Mouse (Mus musculus) liver, embryonic 12.5 days (tissue): ENCODE results near the gene Fam124a. TPM values are rescaled to one million over a fixed set of nuclear protein-coding genes. Genes with fewer than 3 reads are reported as not detected.

Experiments used
- ATAC-seq: fragments of 200-750 bp; cut with Nextera tagmentation; 2 replicates; pipeline ENCODE4 v1.8.0; 2017; ENCODE audit warnings: moderate number of reproducible peaks, mild to moderate bottlenecking, moderate library complexity
- H3K27ac ChIP-seq: fragments of 300-500 bp; sonication (generic); 2 replicates; pipeline ENCODE4 v1.5.1; 2016; ENCODE audit warnings: mild to moderate bottlenecking
- H3K27me3 ChIP-seq: fragments of 300-500 bp; sonication (generic); replicated peaks from 2 replicates; pipeline ENCODE4 v1.6.1; 2016; ENCODE audit warnings: mild to moderate bottlenecking, moderate library complexity
- H3K36me3 ChIP-seq: fragments of 300-500 bp; sonication (generic); 2 replicates; pipeline ENCODE4 v1.6.1; 2016; ENCODE audit warnings: mild to moderate bottlenecking, moderate library complexity
- H3K4me1 ChIP-seq: fragments of 300-500 bp; sonication (generic); 2 replicates; pipeline ENCODE4 v1.6.1; 2016
- H3K4me2 ChIP-seq: fragments of 300-500 bp; sonication (generic); 2 replicates; pipeline ENCODE4 v1.6.1; 2016; ENCODE audit warnings: mild to moderate bottlenecking, moderate library complexity
- H3K4me3 ChIP-seq: fragments of 300-500 bp; sonication (generic); 2 replicates; pipeline ENCODE4 v1.5.1; 2016; ENCODE audit warnings: mild to moderate bottlenecking, moderate library complexity
- H3K9ac ChIP-seq: fragments of 300-500 bp; sonication (generic); 2 replicates; pipeline ENCODE4 v1.6.1; 2016; ENCODE audit warnings: mild to moderate bottlenecking, moderate library complexity
- H3K9me3 ChIP-seq: fragments of 300-500 bp; sonication (generic); replicated peaks from 2 replicates; pipeline ENCODE4 v1.6.1; 2016; ENCODE audit warnings: mild to moderate bottlenecking, moderate library complexity
- WGBS: fragments of 180-500 bp; shearing (Covaris S2); methylation state at CpG from one replicate; pipeline ENCODE4 v1.1.7; 2016; ENCODE audit not compliant: insufficient replicate concordance; 5-methylcytosine and 5-hydroxymethylcytosine counted together
- polyA plus RNA-seq: library from polyadenylated mRNA; unstranded; fragments of >200 nt; fragmentation: Nextera tagmentation; extraction: Ambion mirVana; gene quantifications from 2 replicates; pipeline ENCODE4 v1.2.1, GENCODE M21; 2016

Fam124a gene
- 2.9 and 3.8 TPM in 2 replicates for polyA plus RNA-seq

DNA sequence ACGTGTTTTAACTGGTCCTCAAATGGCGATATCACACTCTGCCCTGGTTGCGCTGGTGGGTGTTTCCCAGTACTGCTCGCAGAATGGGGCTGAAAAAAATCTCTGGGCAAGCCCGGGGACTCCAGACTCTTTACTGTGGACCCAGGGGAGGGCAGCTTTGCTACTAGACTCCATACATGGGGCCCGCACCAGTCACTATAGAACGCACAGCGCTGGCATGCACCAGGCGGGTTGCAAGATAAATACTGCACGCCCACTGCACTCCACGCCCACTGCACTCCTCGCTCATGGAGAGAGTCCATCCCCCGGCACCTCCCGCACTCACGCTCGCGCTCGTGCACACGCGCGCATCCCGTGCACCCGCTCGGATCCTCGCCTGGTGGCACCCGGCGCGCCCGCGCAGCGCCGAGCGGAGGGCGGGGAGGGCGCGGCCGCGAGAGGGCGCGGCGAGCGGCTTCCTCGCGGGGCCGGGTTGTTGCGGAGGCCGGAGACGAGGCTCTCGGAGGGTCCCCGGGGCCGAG lies at the start of gene Fam124a:
Gene Fam124a, plus strand, starts transcription at position 429 of the 521 bp plus-strand sequence.
- peak within 1 kb of the TSS; percentile 66 for H3K9ac ChIP-seq
- peak within 1 kb of the TSS; percentile 84 for H3K4me2 ChIP-seq
- ATAC-seq = peak; percentile 84
- WGBS = 1% methylated on average over 51 of the region's 51 CpGs
- peaks cover 63% of the 10 kb centered on the region for H3K27me3 ChIP-seq
- H3K36me3 ChIP-seq = no peaks in the 10 kb centered on the region
- H3K9me3 ChIP-seq = no peaks in the 10 kb centered on the region
- H3K4me3 ChIP-seq = peak within 1 kb of the TSS; percentile 61
- peak within 1 kb of the TSS; percentile 64; the same call in 1 of the 2 replicates for H3K27ac ChIP-seq
- peaks cover 20% of the 10 kb centered on the region for H3K4me1 ChIP-seq

DNA sequence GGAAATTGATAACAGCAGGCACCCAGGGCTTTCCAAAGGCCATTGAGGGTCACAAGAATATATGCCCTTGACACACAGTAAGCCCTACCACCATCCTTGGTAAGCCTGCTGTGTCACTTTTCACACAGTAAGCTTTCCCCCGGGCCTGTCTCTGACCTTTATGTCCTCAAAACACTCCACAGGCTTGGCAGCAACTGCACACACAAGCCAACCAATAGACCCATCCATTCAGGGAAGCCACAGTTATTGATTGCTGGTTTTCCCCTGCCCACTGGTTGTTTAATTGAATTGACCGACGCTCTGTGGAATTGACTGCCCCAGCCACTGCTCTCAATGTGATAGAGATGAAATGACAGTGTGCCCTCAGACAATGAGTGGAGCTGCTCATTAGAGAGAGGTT lies 49.3 kb upstream of the Fam124a start:
- H3K27me3 ChIP-seq = no peaks in the 10 kb centered on the region
- no peak overlapping the region for H3K27ac ChIP-seq
- no peaks in the 10 kb centered on the region for H3K9me3 ChIP-seq
- H3K36me3 ChIP-seq = no peaks in the 10 kb centered on the region
- no peaks in the 10 kb centered on the region for H3K4me1 ChIP-seq
- ATAC-seq = no peak
- no peak overlapping the region for H3K4me2 ChIP-seq
- no peak overlapping the region for H3K9ac ChIP-seq
- WGBS = 69% methylated on average over 3 of the region's 3 CpGs
- no peak overlapping the region for H3K4me3 ChIP-seq

DNA sequence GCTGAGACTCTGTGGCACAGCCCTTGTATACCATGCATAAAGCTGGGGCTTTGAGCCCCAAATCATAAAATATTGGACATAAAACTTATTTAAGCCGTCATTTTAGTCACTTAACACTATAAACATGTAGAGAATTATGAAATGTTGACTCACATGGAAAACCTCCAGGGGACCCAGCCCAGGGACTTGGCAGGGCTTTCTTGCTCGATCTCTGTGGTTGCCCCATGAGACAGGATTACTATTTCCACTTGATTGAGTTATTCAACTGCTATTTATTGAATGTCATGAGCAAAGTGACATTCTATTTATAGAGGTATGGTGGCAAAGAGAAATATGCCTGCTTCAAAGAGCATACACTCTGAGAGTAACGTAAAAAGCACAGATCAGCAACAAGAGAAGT lies 46.2 kb upstream of the Fam124a start:
- Histone ChIP-seq H3K4me2 (no peak overlapping the region), H3K27ac (no peak overlapping the region), H3K9ac (no peak overlapping the region), H3K4me1 (no peaks in the 10 kb centered on the region), H3K9me3 (no peaks in the 10 kb centered on the region), H3K27me3 (no peaks in the 10 kb centered on the region), H3K36me3 (no peaks in the 10 kb centered on the region), H3K4me3 (no peak overlapping the region)
- WGBS = 57% methylated on average over 3 of the region's 3 CpGs
- ATAC-seq = no peak

DNA sequence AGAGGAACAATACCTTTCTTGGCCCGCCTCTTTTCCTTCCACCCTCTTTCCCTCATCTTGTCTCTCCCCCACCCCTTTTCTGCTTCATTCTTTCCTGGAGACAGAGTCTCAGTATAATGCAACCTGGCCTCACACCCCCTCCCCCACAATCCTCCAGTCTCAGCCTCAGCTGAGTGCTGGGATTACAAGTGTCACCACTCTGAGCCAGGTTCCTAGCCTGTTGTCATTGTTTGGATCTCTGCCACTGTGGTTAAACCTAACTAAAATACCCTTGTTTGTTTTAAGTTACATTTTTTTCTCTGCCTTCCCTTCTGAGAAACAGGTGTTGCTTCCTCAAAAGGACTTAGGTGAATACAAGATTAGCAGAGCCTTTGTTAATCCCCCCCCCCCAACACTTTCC lies 42.7 kb upstream of the Fam124a start:
- H3K9me3 ChIP-seq = no peaks in the 10 kb centered on the region
- no peaks in the 10 kb centered on the region for H3K27me3 ChIP-seq
- H3K4me2 ChIP-seq = no peak overlapping the region
- WGBS = 57% methylated on average over 1 of the region's 1 CpGs
- H3K4me3 ChIP-seq = no peak overlapping the region
- H3K27ac ChIP-seq = no peak overlapping the region
- H3K36me3 ChIP-seq = no peaks in the 10 kb centered on the region
- no peak overlapping the region for H3K9ac ChIP-seq
- no peak for ATAC-seq
- no peaks in the 10 kb centered on the region for H3K4me1 ChIP-seq

DNA sequence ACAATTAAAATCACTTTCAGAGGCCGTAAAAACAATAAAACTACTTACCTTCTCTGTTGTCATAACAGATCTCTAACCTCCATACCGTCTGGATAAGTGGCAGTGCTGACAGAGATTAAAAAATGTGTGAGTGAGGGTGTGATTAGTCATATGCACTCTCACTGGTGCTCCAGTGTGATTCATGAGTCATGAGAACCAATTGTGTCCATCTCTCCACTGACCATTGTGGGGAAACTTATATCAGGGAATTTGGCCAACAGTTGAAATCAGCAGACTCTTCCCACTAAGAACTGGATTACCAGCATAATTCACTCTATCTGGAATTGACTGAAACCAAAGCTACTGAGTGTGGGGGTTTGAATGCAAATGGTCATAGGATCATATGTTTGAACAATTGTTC lies 24.6 kb upstream of the Fam124a start:
- Histone ChIP-seq H3K9ac (no peak overlapping the region), H3K27ac (no peak overlapping the region), H3K27me3 (no peaks in the 10 kb centered on the region; the same call in 1 of the 2 replicates), H3K9me3 (no peaks in the 10 kb centered on the region), H3K36me3 (no peaks in the 10 kb centered on the region), H3K4me1 (no peaks in the 10 kb centered on the region), H3K4me2 (no peak overlapping the region), H3K4me3 (no peak overlapping the region)
- no peak for ATAC-seq
- 43% methylated on average over 2 of the region's 2 CpGs for WGBS

DNA sequence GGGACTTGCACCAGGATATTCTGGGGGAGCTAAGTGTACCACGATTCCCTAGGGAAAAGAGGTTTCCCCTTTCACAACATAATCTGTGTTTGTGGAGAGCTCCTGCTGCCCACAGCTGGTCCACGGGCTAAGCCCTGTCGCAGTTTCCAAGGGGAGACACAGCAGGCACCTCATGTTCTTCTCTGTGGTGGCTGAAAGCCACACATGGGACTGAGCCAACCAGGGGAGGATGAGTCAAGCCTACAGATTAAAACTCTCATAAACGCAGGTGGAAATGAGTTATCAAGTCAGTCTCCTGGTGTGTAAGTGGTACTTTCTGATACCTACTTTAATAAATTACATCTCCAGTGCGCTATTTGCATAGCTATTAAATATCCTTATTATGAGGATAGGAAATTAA lies 19.4 kb upstream of the Fam124a start:
- no peaks in the 10 kb centered on the region for H3K4me1 ChIP-seq
- no peak overlapping the region for H3K9ac ChIP-seq
- H3K4me2 ChIP-seq = no peak overlapping the region
- H3K27ac ChIP-seq = no peak overlapping the region
- WGBS = 63% methylated on average over 5 of the region's 5 CpGs
- H3K27me3 ChIP-seq = 0 out of 2 replicates have a peak, but pooled peaks cover 5% of the 10 kb centered on the region
- H3K4me3 ChIP-seq = no peak overlapping the region
- no peak for ATAC-seq
- no peaks in the 10 kb centered on the region for H3K9me3 ChIP-seq
- no peaks in the 10 kb centered on the region for H3K36me3 ChIP-seq

DNA sequence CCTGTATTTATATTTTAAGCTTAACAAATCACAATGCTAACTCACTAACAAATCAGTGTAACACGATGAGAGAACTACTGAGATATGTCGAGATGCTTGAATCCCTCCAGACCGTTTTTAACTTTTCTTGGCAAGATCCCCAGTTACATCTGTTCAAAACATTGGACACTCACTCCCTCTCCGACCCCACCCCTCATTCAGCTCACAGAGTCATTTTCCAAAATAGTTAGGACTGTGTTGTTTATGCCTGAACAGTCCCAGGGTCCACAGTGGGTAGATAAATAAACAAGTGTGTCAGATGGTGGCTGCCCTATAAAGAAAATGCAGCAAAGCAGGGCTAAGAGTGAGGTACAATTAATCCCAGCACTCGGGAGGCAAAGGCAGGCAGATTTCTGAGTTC lies 18.5 kb upstream of the Fam124a start:
- Histone ChIP-seq H3K4me3 (no peak overlapping the region), H3K4me2 (no peak overlapping the region), H3K4me1 (no peaks in the 10 kb centered on the region), H3K27me3 (0 out of 2 replicates have a peak, but pooled peaks cover 5% of the 10 kb centered on the region), H3K27ac (no peak overlapping the region), H3K36me3 (no peaks in the 10 kb centered on the region), H3K9me3 (no peaks in the 10 kb centered on the region), H3K9ac (no peak overlapping the region)
- 62% methylated on average over 5 of the region's 5 CpGs for WGBS
- ATAC-seq = no peak

DNA sequence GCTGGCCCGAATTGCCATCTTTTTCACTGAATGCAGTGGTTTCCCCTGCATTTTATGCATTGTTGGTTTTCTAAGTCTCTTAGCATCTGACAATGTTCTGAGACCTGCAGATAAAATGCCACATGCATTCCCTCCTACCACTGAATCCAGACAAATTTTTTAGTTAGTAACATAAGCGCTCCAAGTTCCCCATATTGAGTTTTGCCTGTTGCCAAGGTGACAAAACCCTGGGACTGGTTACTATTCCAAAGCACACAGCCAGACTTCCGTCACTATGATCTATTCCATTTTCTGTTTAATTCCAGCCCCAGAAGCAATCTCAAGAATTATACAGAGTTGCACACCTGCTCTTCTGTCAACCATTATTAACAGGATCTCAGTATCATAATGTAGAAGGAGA lies 15.7 kb upstream of the Fam124a start:
- H3K27me3 ChIP-seq = 0 out of 2 replicates have a peak, but pooled peaks cover 5% of the 10 kb centered on the region
- H3K4me3 ChIP-seq = no peak overlapping the region
- no peak overlapping the region for H3K9ac ChIP-seq
- H3K36me3 ChIP-seq = no peaks in the 10 kb centered on the region
- H3K4me2 ChIP-seq = no peak overlapping the region
- no peak for ATAC-seq
- H3K9me3 ChIP-seq = no peaks in the 10 kb centered on the region
- 62% methylated on average over 3 of the region's 3 CpGs for whole genome bisulfite sequencing
- no peaks in the 10 kb centered on the region for H3K4me1 ChIP-seq
- H3K27ac ChIP-seq = no peak overlapping the region

DNA sequence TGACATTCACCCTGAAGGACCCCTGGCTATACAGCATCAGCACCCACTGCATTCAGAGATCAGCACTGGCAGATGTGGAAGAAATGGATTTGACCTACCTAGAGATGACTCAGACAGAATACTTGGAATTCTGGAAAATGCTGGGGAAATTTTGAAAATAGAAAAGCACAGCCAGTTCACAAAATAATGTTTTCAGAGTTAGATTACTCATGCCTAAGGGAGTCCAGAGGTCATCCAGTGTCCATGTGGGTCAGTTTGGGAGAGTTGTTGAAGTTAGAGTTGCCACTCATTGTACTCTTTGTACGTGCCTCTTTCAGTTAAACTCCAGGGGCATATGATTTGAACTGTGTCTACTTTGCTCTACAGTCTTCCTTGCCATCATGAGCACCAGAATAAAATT lies 13.8 kb upstream of the Fam124a start:
- H3K4me2 ChIP-seq = no peak overlapping the region
- 51% methylated on average over 1 of the region's 1 CpGs for WGBS
- no peak for ATAC-seq
- no peak overlapping the region for H3K9ac ChIP-seq
- H3K4me1 ChIP-seq = no peaks in the 10 kb centered on the region
- H3K27me3 ChIP-seq = 0 out of 2 replicates have a peak, but pooled peaks cover 9% of the 10 kb centered on the region
- no peaks in the 10 kb centered on the region for H3K9me3 ChIP-seq
- H3K36me3 ChIP-seq = no peaks in the 10 kb centered on the region
- no peak overlapping the region for H3K4me3 ChIP-seq
- H3K27ac ChIP-seq = no peak overlapping the region

DNA sequence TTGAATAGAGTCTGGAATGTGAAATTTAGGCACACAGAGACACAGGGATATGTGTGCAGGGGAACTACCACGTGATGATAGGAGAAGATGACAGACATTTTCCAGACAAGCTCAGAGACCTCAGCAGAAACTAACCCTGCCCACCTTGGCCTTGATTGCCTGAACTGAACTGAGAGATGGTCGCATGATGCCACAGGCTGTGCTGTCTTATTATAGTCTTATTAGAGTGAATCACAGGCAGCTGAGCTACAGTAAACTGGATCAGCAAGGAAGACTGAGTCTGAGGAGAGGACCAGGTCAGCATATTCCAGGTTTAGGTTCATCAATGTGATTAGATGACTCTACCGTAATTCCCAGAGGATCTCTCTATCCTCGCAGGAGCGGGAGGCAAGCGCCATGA lies 9.2 kb upstream of the Fam124a start:
- H3K4me3 ChIP-seq = no peak overlapping the region
- 74% methylated on average over 6 of the region's 6 CpGs for WGBS
- H3K4me2 ChIP-seq = no peak overlapping the region

DNA sequence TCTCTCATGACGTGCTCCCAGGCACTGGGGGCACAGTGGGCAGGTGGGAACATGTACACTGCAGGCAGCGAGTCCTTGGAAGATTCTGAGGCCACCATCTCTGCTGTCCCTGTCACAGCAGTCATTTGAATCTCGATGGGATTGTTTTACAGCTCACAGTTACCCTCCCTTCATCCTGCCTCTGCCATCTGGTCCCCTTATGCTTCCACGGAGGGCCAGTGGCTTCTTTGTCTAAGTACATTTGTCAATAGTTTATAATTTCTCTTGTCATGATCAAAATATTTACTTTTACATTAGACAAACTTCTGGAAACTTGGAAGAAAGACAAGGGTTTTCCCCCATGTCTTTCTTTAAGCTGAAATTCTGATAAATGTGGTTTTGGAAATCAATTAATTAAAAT lies 8.8 kb upstream of the Fam124a start:
- H3K27me3 ChIP-seq = 0 out of 2 replicates have a peak, but pooled peaks cover 4% of the 10 kb centered on the region
- WGBS = 45% methylated on average over 4 of the region's 4 CpGs
- no peak overlapping the region for H3K4me3 ChIP-seq
- H3K4me1 ChIP-seq = no peaks in the 10 kb centered on the region
- H3K9me3 ChIP-seq = no peaks in the 10 kb centered on the region
- H3K36me3 ChIP-seq = no peaks in the 10 kb centered on the region
- H3K4me2 ChIP-seq = no peak overlapping the region
- ATAC-seq = no peak
- no peak overlapping the region for H3K27ac ChIP-seq
- no peak overlapping the region for H3K9ac ChIP-seq

More for the DNA sequence above, 9.2 kb upstream of the Fam124a start:
- H3K36me3 ChIP-seq = no peaks in the 10 kb centered on the region
- H3K4me1 ChIP-seq = no peaks in the 10 kb centered on the region
- ATAC-seq = no peak
- H3K27ac ChIP-seq = no peak overlapping the region
- H3K27me3 ChIP-seq = 0 out of 2 replicates have a peak, but pooled peaks cover 4% of the 10 kb centered on the region
- no peaks in the 10 kb centered on the region for H3K9me3 ChIP-seq
- no peak overlapping the region for H3K9ac ChIP-seq

DNA sequence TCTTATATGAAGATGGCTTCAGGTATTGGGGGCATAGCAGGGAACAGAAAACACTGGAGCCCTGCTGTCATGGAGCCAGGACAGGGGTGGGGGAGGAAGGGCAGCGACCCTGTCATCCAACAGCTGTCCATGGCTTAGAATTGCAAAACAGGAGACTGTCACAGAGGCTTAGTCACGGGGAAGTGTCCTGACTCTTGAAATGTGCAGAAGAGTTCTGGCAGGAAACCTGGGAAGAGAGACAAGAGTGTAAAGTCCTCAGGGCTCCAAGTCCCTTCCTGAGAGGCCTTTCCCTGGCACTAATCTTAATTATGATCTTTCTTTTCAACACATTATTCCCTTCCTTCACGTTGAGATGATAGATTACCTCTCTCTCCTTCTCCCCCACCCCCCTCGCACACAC lies 5.4 kb upstream of the Fam124a start:
- Histone ChIP-seq H3K4me1 (peaks cover 7% of the 10 kb centered on the region), H3K4me2 (no peak overlapping the region), H3K27me3 (peaks cover 21% of the 10 kb centered on the region), H3K9me3 (no peaks in the 10 kb centered on the region), H3K9ac (no peak overlapping the region), H3K27ac (no peak overlapping the region), H3K36me3 (no peaks in the 10 kb centered on the region), H3K4me3 (no peak overlapping the region)
- 20% methylated on average over 4 of the region's 4 CpGs for WGBS
- ATAC-seq = no peak

DNA sequence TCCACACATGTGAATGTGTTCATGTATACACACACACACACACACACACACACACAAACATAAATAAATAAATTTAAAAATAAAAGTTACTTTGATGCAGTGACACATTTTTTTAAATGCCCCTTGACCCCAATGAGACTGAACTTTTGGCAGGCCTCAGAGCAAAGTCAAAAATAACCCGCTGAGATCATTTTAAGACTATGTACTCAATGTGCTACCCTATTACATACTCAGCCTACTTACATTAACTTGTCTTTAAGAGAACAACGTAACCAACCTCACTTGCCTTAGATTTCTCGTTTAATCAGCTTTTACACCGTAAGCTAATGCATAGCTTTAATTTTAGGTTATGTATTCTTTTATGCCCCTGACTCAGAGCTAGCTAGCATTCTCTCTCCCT lies 2.8 kb upstream of the Fam124a start:
- H3K4me3 ChIP-seq = no peak overlapping the region
- peaks cover 20% of the 10 kb centered on the region for H3K4me1 ChIP-seq
- H3K27ac ChIP-seq = no peak overlapping the region
- peaks cover 43% of the 10 kb centered on the region for H3K27me3 ChIP-seq
- H3K4me2 ChIP-seq = no peak overlapping the region
- H3K9me3 ChIP-seq = no peaks in the 10 kb centered on the region
- H3K36me3 ChIP-seq = no peaks in the 10 kb centered on the region
- WGBS = 84% methylated on average over 4 of the region's 4 CpGs
- H3K9ac ChIP-seq = no peak overlapping the region
- ATAC-seq = no peak
